Mouse (Mus musculus): ENCODE measurements around the gene Ccdc93.

Gene Ccdc93

DNA sequence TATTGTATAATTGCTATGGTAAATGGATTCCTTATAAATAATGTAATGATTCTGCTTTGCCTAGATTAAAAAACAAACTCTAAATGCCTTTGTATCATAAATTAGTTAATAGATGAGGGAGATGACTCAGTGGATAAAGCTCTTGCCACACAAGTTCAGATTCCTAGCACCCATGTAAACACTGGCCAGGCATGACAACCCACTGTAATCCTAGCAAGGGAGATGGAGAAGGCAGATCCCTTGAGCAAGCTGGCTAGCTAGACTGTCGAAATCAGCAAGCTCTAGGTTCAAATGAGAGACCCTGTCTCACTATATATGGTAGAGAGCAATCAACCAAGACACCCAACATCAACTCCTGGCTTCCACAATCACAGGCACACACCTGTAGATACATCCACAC is 87.8 kb downstream of the Ccdc93 start:
- DNase-seq (ENCODE audit: low spot score in 2 of 2), result no peak

DNA sequence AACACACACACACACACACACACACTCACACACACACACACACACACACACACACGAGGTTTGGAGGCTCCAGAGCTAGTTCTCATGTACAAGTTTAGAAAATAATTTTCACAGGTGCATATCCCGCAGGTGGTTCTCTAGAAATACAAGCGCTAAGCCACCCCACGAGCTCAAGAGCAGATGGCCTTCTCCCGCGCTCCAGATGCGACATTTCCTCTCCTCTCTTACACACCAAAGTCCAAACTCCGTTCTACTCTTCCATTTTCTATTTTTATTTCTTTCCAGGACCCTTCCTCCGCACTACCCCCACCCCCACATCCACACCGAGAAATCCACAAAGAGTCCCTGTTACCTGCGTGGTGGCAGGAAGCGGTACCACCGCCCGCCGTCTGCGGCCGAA is 96.2 kb downstream of the Ccdc93 start:
- no peak for DNase-seq (ENCODE audit: low spot score in 2 of 2)

DNA sequence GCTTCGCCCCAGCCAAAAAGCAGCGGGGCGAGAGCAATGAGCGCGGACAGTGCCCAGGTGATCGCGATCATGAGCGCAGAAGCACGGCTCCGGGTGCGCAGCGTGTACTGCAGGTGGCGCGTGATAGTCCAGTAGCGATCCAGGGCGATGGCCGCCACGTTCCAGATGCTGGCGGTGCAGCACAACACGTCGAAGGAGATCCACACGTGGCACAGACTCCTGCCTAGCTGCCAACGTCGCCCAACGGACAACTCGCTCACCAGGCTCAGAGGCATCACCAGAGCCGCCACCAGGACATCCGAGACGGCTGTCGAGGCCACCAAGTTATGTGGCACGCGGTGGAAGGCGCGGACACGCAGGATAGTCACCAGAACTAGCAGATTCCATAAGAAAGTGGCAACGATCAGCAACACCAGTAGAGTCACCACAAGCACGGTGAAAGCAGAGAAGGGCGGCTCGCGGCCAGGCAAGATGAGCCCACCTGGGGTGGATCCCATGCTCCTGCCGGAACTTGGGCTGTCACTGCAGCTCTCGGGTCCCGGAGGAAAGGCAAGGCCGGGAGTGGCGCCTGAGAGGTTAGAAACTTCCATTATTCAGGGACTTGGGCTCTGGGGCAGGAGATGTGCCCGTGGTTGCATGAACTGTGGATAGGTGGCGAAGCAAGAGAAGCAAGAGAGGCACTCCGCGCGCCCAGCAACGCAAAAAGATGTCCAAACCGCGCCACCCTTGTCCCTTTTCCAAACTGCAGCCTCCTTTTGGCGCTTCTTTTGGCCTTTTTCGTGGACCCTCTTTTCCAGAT is 97.0 kb downstream of the Ccdc93 start:
- DNase-seq (ENCODE audit: low spot score in 2 of 2), result no peak

DNA sequence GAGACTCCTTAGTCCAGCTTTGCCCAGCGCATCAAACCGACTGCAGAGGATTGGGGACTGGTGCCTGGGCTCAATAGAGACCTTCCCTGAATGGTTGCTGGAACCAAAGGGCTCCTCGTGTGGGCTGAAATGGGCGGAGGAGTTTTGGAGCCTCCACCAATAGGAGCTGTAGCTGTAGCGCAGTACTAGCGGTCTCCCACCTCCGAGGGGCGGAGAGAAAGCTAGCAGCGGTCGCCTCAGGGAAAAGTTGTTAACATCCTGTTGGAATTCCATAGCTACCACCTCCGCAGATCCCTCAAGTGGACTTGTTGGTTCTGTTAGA is 97.5 kb downstream of the Ccdc93 start, which contains the start of gene Htr5b:
TSS of gene Htr5b (minus strand) at position 67 of the 322 bp plus-strand sequence.
- no peak for DNase-seq (ENCODE audit: low spot score in 2 of 2)

- no peak for DNase-seq (ENCODE audit: low spot score in 2 of 2)
Measured at GRCm38 (mm10) chr1:121529286-121529685, 98.4 kb downstream of the Ccdc93 start.

DNA sequence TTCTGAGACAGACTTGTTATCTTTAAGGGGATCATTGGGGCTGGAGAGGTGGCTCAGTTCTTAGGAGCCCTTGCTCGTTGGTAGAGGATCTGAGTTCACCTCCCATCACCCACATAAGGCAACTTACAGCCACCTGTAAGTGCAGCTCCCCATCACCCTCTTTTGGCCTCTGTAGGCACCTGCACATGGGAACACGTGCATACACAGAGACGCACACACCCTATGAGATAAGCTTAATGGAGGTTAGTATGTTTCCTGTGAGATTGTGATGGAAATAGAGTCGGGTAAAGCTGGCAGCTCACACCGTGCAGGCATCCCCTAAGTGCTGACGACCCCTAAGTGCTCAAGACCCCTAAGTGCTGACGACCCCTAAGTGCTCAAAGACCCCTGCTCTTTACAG is 100.6 kb downstream of the Ccdc93 start:
- no peak for DNase-seq (ENCODE audit: low spot score in 2 of 2)

DNA sequence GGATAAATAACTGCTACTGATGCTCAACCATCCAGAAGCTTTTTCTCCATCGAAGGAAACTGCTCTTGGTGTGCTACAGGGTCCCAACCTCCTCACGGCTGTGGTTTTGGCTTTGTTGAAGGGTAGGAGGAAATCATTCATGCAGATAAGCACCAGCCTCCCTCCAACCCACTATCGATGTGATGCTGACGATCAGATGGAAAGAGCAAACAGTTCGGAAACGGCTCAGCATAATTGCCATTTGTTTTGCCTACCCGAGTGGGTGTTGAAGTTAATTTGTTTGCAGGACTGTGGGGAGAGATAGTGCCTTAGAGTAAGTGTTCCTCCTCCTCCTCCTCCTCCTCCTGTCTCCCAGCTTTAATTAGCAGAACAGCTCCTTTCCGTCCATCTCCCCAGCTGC is 109.5 kb downstream of the Ccdc93 start:
- DNase-seq (ENCODE audit: low spot score in 2 of 2), result no peak

DNA sequence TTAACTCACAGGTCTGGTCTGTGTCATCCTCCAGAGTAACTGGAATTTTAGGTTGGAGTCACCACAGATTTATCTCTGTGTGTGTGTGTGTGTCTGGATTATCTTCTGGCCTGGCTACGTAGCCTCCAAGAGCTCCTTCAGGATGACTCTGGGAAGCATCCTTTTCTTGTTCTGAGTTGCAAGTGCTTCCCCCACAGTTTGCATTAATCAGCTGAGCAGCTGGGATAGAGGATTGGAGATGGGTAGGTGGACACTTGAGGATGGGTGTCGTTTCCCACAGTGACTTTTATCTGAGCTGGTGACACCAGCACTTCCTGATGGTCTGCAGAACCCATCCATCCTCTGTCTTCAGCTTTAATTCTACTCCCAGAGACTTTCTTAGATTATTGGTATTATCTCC is 116.0 kb downstream of the Ccdc93 start:
- DNase-seq (ENCODE audit: low spot score in 2 of 2), result no peak

DNA sequence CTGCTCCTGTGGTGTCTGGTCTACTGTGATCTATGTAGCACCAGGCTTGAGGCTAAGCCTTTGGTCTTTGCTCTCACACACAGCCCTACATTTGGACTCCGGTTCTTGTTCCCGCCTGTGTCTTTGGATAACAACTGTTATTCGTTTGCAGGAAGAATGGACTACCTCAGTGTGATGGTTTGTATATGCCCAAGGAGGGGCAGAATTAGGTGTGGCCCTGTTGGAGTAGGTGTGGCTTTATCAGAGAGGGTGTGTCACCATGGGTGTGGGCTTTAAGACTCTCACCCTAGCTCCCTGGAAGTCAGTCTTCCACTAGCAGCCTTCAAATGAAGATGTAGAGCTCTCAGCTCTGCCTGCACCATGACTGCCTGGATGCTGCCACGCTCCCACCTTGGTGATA is 117.8 kb downstream of the Ccdc93 start:
- DNase-seq (ENCODE audit: low spot score in 2 of 2), result no peak

DNA sequence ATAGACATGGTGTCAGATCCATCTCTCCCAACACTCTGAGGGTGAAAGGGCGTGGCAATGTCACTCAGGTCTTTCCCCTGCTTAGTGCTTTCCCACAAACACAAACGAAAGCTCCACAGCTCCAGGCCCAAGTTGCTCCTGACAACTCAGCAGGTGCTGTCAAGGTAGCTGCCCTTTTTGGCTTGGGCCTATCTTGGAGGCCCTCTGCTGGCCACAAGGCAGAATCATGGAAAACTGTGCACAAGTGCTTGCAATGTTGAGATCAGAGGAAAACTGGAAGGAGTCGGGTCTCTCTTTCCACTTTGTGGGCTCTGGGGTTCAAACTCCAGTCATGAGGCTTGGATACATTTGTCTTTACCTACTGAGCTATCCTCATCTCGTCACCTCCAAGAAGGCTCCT is 118.6 kb downstream of the Ccdc93 start:
- no peak for DNase-seq (ENCODE audit: low spot score in 2 of 2)

DNA sequence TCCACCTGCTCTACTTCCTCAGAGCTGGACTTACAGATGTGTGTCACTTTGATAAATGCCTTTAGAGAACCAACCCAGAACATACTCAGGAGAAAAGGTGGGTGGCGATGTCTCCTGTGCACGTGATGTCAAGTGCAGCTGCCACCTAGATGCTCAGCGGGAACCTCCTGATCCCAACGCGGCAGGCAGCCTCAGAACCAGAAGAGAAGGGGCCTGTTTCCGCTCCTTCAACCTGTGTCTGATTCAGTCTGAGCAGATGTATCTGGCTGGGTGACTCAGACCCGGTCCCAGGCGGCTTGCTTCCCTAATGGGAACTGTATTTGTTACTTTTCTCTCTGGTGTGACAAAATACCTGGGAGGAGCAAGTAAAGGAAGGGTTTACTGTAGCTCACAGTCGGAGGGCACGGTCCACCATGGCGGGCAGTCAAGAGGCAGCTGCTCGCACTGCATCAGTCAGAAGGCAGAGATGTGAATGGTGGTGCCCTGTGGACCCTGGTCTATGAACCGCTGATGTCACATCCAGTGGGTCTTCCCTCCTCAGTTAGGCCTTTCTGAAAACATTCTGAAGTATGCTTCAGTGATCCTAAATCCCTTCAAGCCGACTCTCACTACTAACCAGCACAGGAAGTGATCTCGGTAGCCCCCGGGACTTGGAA is 120.1 kb downstream of the Ccdc93 start:
- DNase-seq (ENCODE audit: low spot score in 2 of 2), result no peak

DNA sequence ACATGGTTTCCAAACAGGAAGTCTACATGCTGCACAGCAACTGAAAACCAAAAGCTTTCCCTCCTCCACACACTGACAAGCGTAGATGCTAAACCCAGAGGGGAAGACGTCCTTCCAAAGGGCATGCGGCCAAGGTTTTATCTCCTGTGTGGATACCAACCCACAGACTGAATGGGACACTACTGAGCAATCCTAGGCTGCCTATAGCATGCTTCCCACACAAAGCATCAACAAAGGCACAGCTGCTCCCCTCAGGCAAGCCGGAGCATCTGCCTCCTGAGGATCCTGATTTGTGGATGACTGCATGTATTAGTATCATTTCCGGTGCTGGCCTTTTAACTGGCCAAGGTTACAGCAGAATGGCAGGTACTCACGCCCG is 120.6 kb downstream of the Ccdc93 start:
- no peak for DNase-seq (ENCODE audit: low spot score in 2 of 2)

All from natural killer cell, adult 2 months (primary cell).